Mouse (Mus musculus) layer of hippocampus, adult 2 months (tissue): ENCODE measurements around the gene Garnl3. TPM values are rescaled to one million over a fixed set of nuclear protein-coding genes. Genes with fewer than 3 reads are reported as not detected.

ENCODE experiments used
- DNase-seq, 2 experiments: peaks; one replicate each; pipeline ENCODE4 v3.0.0; 2022; ENCODE audit warnings: low spot score in 2 of 2
- H3K27ac ChIP-seq: fragments of 200-600 bp; 2 replicates; pipeline ENCODE4 v1.8.1; 2022
- H3K4me3 ChIP-seq: fragments of 200-600 bp; 2 replicates; pipeline ENCODE4 v1.8.1; 2022; ENCODE audit warnings: mild to moderate bottlenecking
- CTCF ChIP-seq: fragments of 200-600 bp; conservative IDR thresholded peaks from 2 replicates; pipeline ENCODE4 v1.8.1; 2022; ENCODE audit warnings: antibody characterized with exemption, mild to moderate bottlenecking, moderate library complexity
- total RNA-seq, 2 experiments: library from RNA; stranded (reverse); gene quantifications; 2 replicates each; pipeline ENCODE4 v1.2.3; 2021

Gene Garnl3
- total RNA-seq, 2 experiments from 2014 or later = 31.7 to 35.2 TPM

DNA sequence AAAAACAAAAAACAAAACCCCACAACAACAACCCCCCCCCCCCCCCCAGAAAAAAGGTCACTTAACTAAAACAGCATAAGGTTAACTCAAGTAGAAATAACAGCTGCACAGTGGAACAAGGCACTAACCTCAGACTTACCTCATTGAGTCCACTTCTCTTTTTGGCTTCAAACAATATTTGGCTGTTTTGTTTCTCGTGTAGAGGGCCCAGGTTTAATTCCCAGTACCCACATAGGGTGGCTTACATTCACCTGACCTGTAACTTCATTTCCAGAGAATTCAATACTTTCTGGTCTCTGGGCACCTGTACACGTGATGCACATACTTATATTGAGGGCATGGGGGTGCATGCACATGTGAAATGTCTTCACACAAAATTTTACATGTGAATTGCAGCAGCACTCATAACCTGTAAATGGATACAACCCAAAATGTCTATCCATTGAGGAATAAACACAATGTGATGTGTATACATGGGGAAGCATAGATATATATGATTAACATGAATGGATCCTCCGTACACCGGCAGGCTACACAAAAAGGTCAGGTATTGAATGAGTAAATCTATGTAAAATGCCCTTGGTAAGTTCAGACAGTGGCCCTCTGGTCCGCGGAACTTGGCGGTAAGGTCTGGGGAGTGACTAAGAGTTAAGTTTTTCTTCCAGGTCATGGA, 165.8 kb downstream of the Garnl3 start:
- no peak for TF ChIP-seq CTCF
- no peak for DNase-seq
- H3K4me3 ChIP-seq = no peak overlapping the region; the same call in 1 of the 2 replicates
- H3K27ac ChIP-seq = peak overlapping the region; percentile 100; the same call in 1 of the 2 replicates

GRCm38 (mm10) chr2:32964659-32965457, 166.6 kb downstream of the Garnl3 start:
- Histone ChIP-seq H3K4me3 (no peak overlapping the region), H3K27ac (no peak overlapping the region)
- TF ChIP-seq CTCF = no peak
- DNase-seq = no peak

GRCm38 (mm10) chr2:32963981-32964380, 167.5 kb downstream of the Garnl3 start:
- no peak for TF ChIP-seq CTCF
- no peak overlapping the region for H3K27ac ChIP-seq
- no peak for DNase-seq
- H3K4me3 ChIP-seq = no peak overlapping the region

- Histone ChIP-seq H3K4me3 (no peak overlapping the region), H3K27ac (no peak overlapping the region)
- DNase-seq = no peak
- no peak for TF ChIP-seq CTCF
These were observed 167.9 kb downstream of the Garnl3 start for GRCm38 (mm10) chr2:32963544-32963943.

DNA sequence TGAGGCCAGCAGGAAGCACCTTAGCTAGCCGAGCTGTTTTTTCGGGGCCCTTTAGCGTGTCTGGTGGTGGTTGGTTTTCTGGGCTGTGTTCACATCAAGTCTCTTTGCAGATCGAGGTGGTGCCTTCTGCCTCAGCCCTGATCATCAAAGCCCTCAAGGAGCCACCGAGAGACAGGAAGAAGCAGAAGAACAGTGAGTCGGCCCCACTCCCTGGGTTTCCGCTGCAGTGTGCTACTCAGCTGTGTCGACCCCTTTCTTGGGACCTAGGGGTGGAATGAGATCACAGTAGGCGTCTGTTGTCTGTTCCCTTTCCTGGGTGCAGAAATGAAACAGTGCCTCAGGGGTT, 168.6 kb downstream of the Garnl3 start:
- Histone ChIP-seq H3K4me3 (peak overlapping the region; percentile 85), H3K27ac (peak overlapping the region; percentile 90; the same call in 1 of the 2 replicates)
- no peak for TF ChIP-seq CTCF
- DNase-seq = no peak

DNA sequence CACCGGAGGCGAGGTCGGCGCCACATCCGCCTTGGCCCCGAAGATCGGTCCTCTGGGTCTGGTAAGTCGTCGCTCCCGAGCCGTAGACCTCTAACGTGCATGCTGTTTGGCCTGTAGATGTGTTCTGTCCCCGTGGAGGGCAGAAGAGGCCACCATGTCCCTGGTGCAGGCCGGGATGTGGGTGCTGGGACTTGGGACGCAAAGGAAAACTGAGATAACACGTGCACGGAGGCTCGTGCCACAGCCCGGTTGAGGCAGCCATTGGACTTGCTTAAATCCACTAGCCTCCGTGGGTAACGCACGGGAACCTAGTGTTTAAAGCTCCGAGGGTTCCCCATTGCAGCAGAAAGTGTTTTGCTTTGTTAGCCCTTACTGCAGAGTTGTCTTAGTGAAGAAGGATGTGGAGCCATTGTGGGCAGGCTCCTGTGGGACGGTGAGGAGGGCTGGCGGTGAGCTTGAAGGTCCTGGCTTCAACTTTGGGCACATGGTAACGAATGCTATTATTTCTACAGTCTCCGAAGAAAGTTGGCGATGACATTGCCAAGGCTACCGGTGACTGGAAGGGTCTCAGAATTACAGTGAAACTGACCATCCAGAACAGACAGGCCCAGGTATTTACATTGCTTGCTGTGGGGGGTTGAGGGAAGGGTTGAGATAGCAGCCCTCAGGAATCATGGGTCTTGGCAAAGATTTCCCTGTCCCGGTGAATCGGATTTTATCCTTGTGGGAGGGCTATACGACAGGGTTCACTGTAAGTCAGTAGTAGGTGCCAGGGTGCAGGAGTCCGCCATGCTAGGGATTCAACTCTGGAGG, 169.2 kb downstream of the Garnl3 start:
- no peak for DNase-seq
- no peak for TF ChIP-seq CTCF
- H3K27ac ChIP-seq = peak overlapping the region; percentile 90
- H3K4me3 ChIP-seq = peak overlapping the region; percentile 85

- Histone ChIP-seq H3K4me3 (peak within 1 kb of the TSS; percentile 85), H3K27ac (peak within 1 kb of the TSS; percentile 90)
- no peak for TF ChIP-seq CTCF
- peak; percentile 94 to 95 for DNase-seq
These were observed 170.1 kb downstream of the Garnl3 start, which contains the start of the genes Rpl12 and Lrsam1 for GRCm38 (mm10) chr2:32961192-32961995. Rpl12 (plus strand) TSS chr2:32961559. Lrsam1 (minus strand) TSS chr2:32961614.

GRCm38 (mm10) chr2:32960273-32960672, 171.2 kb downstream of the Garnl3 start:
- no peak for DNase-seq
- Histone ChIP-seq H3K27ac (no peak overlapping the region), H3K4me3 (peak overlapping the region; percentile 85; the same call in 1 of the 2 replicates)
- TF ChIP-seq CTCF = no peak

DNA sequence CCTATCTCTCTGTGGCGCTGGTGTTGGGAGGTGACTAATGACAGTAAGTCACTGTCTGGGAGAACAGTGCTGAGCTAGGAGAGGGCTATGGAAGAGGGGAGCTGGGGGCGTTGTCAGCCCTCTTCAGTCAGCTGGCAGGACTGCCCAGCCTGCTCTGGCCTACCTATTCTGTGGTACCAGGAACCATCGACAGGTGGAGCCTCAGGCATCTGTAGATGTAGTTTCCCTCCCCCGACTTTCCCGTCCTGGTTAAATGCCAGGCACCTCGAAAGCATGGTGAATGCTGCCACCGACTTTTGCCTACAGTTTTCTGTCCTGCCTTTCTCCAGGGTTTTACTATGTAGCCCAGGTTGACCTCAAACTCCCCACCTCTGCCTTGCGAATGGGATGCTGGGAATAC, 174.1 kb downstream of the Garnl3 start:
- peak; percentile 31 to 39 for DNase-seq
- no peak overlapping the region for H3K4me3 ChIP-seq
- H3K27ac ChIP-seq = no peak overlapping the region
- TF ChIP-seq CTCF = peak; percentile 64

DNA sequence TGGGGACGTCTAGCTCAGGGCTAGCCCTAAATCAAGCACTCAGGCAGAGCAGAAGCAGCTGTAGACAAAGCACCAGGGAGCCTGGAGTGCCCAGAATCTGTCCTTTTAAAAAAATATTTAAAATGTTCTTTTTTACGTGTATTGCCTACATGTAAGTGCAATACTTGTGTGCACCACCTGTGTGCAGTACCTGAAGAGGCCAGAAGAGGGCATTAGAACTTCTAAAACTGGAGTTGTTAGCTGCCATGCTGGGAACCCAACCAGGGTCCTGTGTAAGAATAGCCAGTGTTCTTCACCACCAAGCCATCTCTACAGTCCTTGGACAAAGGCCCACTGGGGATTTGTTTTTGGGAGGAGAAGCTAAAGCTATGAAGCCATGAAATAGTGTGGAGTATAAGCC, 176.9 kb downstream of the Garnl3 start:
- DNase-seq = no peak
- Histone ChIP-seq H3K4me3 (no peak overlapping the region), H3K27ac (no peak overlapping the region)
- TF ChIP-seq CTCF = peak; percentile 64

- TF ChIP-seq CTCF = no peak
- H3K27ac ChIP-seq = no peak overlapping the region
- no peak overlapping the region for H3K4me3 ChIP-seq
- no peak for DNase-seq
These were observed 184.0 kb downstream of the Garnl3 start for GRCm38 (mm10) chr2:32947454-32947853.

- DNase-seq = no peak
- TF ChIP-seq CTCF = peak; percentile 25; the same call in 1 of the 2 replicates
- Histone ChIP-seq H3K4me3 (no peak overlapping the region), H3K27ac (no peak overlapping the region)
These were observed 191.0 kb downstream of the Garnl3 start for GRCm38 (mm10) chr2:32940483-32940882.
